Mouse (Mus musculus) C2C12 (cell line): Measurements from ENCODE around the gene Adamts1. TPM values are rescaled to one million over a fixed set of nuclear protein-coding genes. Genes with fewer than 3 reads are reported as not detected.

Experiments used
- H3K27me3 ChIP-seq: one replicate; pipeline ENCODE4 v1.6.1; 2011; ENCODE audit not compliant: control insufficient read depth, insufficient read depth, insufficient read length
- H3K36me3 ChIP-seq: one replicate; pipeline ENCODE4 v1.6.1; 2011; ENCODE audit not compliant: control insufficient read depth, insufficient read depth
- H3K4me3 ChIP-seq: one replicate; pipeline ENCODE4 v1.5.1; 2011; ENCODE audit warnings: mild to moderate bottlenecking, control low read depth; ENCODE audit not compliant: poor library complexity, insufficient read depth, severe bottlenecking
- H3K79me2 ChIP-seq: one replicate; pipeline ENCODE4 v1.6.1; 2011; ENCODE audit not compliant: control insufficient read depth, insufficient read depth
- H3K79me3 ChIP-seq: one replicate; pipeline ENCODE4 v1.6.1; 2011; ENCODE audit warnings: low read depth, control low read depth
- H3ac ChIP-seq: one replicate; pipeline ENCODE3; 2011; ENCODE audit warnings: low read depth; ENCODE audit not compliant: control insufficient read depth, insufficient read length
- CEBPB ChIP-seq: IDR thresholded peaks from one replicate; pipeline ENCODE4 v1.6.1; 2011; ENCODE audit warnings: low read depth, mild to moderate bottlenecking, control low read depth, moderate library complexity
- CTCF ChIP-seq: IDR thresholded peaks from one replicate; pipeline ENCODE4 v1.5.1; 2011; ENCODE audit not compliant: control insufficient read depth, insufficient read depth, insufficient read length
- FOSL1 ChIP-seq: IDR thresholded peaks from one replicate; pipeline ENCODE4 v1.8.0; 2011; ENCODE audit warnings: mild to moderate bottlenecking, low read length; ENCODE audit not compliant: poor library complexity, insufficient read depth, severe bottlenecking
- MAX ChIP-seq: IDR thresholded peaks from one replicate; pipeline ENCODE4 v1.6.1; 2011; ENCODE audit warnings: mild to moderate bottlenecking, control low read depth
- MYOD1 ChIP-seq: IDR thresholded peaks from one replicate; pipeline ENCODE4 v1.6.1; 2011; ENCODE audit warnings: low read depth; ENCODE audit not compliant: control insufficient read depth, insufficient read length
- MYOG ChIP-seq: IDR thresholded peaks from one replicate; pipeline ENCODE4 v1.6.1; 2011; ENCODE audit not compliant: control insufficient read depth, insufficient read length; ENCODE audit errors: extremely low read depth
- USF1 ChIP-seq: IDR thresholded peaks from one replicate; pipeline ENCODE4 v1.6.1; 2011; ENCODE audit warnings: low read depth, mild to moderate bottlenecking, control low read depth, moderate library complexity
- polyA plus RNA-seq: library from polyadenylated mRNA; unstranded; fragments of >200 nt; fragmentation: generic; extraction: Trizol; gene quantifications from one replicate; pipeline ENCODE4 v1.2.1, GENCODE M21; 2012; ENCODE audit warnings: missing spikeins

Adamts1 gene
- polyA plus RNA-seq, 1 experiment = 1.8 TPM

DNA sequence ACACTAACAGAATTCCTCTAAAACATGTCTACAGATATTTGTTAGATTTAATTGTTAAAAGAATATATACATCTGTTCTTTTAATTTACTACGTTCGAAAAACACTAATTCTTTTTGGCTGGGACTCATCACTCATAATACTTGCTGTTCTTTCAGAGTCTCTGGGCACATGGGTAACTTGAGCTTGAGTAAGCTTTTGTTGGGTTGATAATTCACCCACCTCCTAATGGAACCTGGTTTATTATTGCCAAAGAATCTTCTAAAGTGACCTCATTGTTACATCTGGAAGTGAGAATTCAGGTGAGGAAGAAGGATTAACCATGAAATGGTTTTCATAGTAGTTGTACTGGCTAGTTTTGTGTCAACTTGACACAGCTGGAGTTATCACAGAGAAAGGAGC is 21.8 kb downstream of the Adamts1 start:
- H3K79me2 ChIP-seq = no peaks in the 10 kb centered on the region
- no peaks in the 10 kb centered on the region for H3K79me3 ChIP-seq
- no peaks in the 10 kb centered on the region for H3K36me3 ChIP-seq
- H3ac ChIP-seq = no peak overlapping the region
- H3K27me3 ChIP-seq = no peaks in the 10 kb centered on the region
- TF ChIP-seq MYOG = no peak
- TF ChIP-seq MAX = no peak
- no peak for TF ChIP-seq FOSL1
- TF ChIP-seq CTCF = no peak
- no peak for TF ChIP-seq USF1
- no peak for TF ChIP-seq CEBPB
- no peak for TF ChIP-seq MYOD1
- H3K4me3 ChIP-seq = no peak overlapping the region

DNA sequence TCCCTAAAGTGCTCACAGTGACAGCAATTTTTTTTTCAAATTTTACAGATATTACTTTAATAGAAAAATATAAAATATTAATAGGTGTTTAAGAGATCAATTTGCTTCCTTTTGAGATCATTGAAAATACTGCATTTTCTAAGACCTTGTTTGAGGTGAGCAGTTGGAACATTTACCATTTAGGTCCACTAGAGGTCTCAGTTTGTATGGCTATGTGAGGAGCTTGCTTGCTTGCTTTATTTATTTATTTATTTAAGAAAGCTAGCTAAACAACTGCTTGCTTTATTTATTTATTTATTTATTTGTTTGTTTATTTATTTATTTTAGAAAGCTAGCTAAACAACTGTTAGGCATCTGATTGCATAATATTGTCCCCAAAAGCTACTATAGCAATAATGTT is 23.1 kb downstream of the Adamts1 start:
- Histone ChIP-seq H3K79me3 (no peaks in the 10 kb centered on the region), H3K27me3 (no peaks in the 10 kb centered on the region), H3ac (no peak overlapping the region), H3K4me3 (no peak overlapping the region), H3K79me2 (no peaks in the 10 kb centered on the region), H3K36me3 (no peaks in the 10 kb centered on the region)
- TF ChIP-seq FOSL1 (no peak), MAX (no peak), USF1 (no peak)

DNA sequence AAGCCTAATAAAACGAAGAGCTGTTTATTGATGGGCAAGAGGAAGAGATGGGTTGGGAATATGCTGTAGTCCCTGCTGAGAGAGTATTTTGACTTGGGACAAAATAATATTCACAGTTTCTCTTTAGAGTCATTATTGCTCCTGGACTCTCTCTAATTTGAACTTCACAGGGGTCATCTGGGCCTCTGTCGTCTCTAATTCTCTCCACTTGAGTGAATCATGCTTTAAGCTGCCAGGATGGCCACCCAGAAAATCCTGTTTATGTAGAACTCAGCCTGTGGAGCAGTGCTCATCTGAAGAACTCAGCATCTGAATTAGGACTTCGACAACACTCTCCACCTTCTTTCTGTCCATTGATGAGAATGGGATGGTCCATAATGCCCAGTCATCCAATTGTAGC is 30.6 kb downstream of the Adamts1 start:
- H3K79me3 ChIP-seq = no peaks in the 10 kb centered on the region
- TF ChIP-seq USF1 (no peak), MYOG (no peak), MAX (no peak), CEBPB (no peak), CTCF (no peak), FOSL1 (no peak), MYOD1 (no peak)
- no peak overlapping the region for H3ac ChIP-seq

DNA sequence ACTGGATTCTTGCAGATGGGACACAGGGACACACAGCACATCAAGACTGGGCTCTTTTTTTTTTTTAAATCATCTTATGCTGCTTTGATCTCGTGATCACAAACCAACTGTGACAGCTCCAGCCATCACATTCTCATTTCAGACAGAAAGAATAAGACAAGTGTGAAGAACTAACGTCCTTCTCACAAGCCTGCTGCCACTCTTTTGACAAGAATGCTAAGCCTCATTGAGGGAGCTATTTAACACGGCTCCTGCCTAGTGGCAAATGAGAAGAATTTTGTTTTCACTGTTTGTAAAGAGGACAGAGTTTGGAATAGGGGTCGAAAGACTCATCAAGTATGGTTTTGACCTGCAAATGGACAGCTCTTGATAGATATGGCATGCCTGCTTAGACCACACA is 35.6 kb downstream of the Adamts1 start:
- no peaks in the 10 kb centered on the region for H3K79me2 ChIP-seq
- H3K27me3 ChIP-seq = no peaks in the 10 kb centered on the region
- H3K79me3 ChIP-seq = no peaks in the 10 kb centered on the region
- H3ac ChIP-seq = no peak overlapping the region
- TF ChIP-seq CTCF (no peak), MYOG (no peak), FOSL1 (no peak), CEBPB (no peak)
- no peaks in the 10 kb centered on the region for H3K36me3 ChIP-seq
- no peak overlapping the region for H3K4me3 ChIP-seq

More for the DNA sequence above, 30.6 kb downstream of the Adamts1 start:
- Histone ChIP-seq H3K27me3 (no peaks in the 10 kb centered on the region), H3K4me3 (no peak overlapping the region), H3K79me2 (no peaks in the 10 kb centered on the region), H3K36me3 (no peaks in the 10 kb centered on the region)

DNA sequence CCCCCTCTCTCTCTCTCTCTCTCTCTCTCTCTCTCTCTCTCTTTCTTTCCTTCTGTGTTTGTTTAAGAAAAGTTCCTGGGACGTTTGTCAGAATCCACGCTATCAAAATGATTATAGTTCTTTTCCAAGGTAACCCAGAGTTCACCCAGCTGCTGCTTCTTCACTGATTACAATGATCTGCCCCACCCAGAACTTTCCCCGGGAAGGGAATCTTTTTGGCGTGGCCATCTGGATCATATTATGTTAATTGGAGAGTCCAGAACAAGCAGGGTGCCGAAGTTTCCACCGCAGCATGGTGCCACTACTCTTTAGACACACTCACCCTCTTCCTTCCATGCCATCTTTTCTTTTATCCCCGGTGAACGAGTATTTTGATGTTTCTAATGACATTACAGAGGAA is 37.2 kb downstream of the Adamts1 start:
- TF ChIP-seq CTCF (no peak), MYOG (no peak), MYOD1 (no peak), CEBPB (no peak), MAX (no peak), USF1 (no peak), FOSL1 (no peak)
- H3K4me3 ChIP-seq = no peak overlapping the region
- H3K79me3 ChIP-seq = no peaks in the 10 kb centered on the region
- no peaks in the 10 kb centered on the region for H3K27me3 ChIP-seq
- no peak overlapping the region for H3ac ChIP-seq
- no peaks in the 10 kb centered on the region for H3K79me2 ChIP-seq
- no peaks in the 10 kb centered on the region for H3K36me3 ChIP-seq

DNA sequence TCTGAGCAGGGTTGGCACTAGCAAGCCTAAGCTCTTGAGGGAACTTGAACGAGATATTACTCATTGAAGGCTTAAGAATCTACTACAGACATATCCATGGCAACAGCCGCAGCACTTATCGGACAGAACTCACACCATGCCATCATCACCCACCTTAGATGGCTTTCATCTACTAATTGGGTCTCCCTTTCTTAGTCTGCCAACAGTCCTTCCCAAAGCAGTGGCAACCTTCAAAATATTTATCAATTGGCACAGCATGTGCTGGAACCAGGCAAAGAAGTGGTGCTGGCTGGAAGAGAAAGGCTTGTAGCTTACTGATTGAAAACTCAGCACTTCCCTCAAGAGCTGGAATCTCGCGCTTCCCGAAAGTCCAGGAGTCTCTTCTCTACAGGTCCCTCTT is 37.7 kb downstream of the Adamts1 start:
- Histone ChIP-seq H3K79me3 (no peaks in the 10 kb centered on the region), H3K79me2 (no peaks in the 10 kb centered on the region), H3K4me3 (no peak overlapping the region), H3K27me3 (no peaks in the 10 kb centered on the region), H3ac (no peak overlapping the region), H3K36me3 (no peaks in the 10 kb centered on the region)
- TF ChIP-seq MYOG = no peak
- TF ChIP-seq MAX = no peak
- no peak for TF ChIP-seq FOSL1
- no peak for TF ChIP-seq MYOD1
- no peak for TF ChIP-seq CEBPB
- no peak for TF ChIP-seq CTCF
- TF ChIP-seq USF1 = no peak
